Mouse (Mus musculus): ENCODE results near the gene Mnd1. TPM values are rescaled to one million over a fixed set of nuclear protein-coding genes. Genes with fewer than 3 reads are reported as not detected.

The Mnd1 gene
- polyA plus RNA-seq, 1 experiment from 2014 or later = 11.8 TPM

DNA sequence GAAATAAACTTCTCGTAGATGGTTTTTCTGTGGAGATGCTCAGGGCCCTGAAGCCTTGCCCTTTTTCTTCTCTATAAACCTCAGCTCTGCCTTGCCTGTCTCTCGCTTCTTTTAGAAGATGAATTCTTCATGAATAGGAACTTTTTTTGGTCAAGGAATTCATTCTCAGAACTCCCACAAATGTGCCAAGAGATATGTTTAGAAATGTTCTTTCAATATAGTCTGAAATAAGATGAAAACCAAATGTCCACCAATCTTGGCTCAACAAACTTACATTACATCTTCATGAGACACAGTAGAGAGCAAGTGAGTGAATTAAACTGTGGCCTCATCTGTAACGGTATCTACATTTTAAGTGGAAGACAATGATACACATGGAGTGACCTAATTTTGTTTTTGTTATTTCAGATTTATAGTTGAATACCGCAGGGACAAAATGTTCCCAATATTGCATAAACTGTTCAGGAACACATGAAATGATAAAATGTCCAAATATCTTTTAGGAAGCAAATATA lies 74.3 kb downstream of the Mnd1 start:
- Histone ChIP-seq H3K9ac (no peak overlapping the region), H3K27ac (no peak overlapping the region), H3K4me1 (peaks cover 14% of the 10 kb centered on the region), H3K4me3 (no peak overlapping the region), H3K4me2 (replicated peaks) (no peak overlapping the region), H3K36me3 (no peaks in the 10 kb centered on the region), H3K27me3 (no peaks in the 10 kb centered on the region), H3K9me3 (peaks cover 10% of the 10 kb centered on the region; the same call in 1 of the 2 replicates)
- ATAC-seq (ENCODE audit: low FRiP score, low read depth) = no peak
- 83% methylated on average over 4 of the region's 4 CpGs for WGBS

GRCm38 (mm10) chr3:84080074-84080473 lies 75.5 kb downstream of the Mnd1 start:
- Histone ChIP-seq H3K9ac (no peak overlapping the region), H3K27ac (no peak overlapping the region), H3K36me3 (no peaks in the 10 kb centered on the region)

GRCm38 (mm10) chr3:84077505-84077904 lies 78.1 kb downstream of the Mnd1 start:
- H3K4me3 ChIP-seq = no peak overlapping the region
- H3K4me2 ChIP-seq (replicated peaks) = no peak overlapping the region
- 73% methylated on average over 4 of the region's 4 CpGs for WGBS
- ATAC-seq (ENCODE audit: low FRiP score, low read depth) = no peak
- H3K9ac ChIP-seq = no peak overlapping the region
- 0 out of 2 replicates have a peak, but pooled peaks cover 7% of the 10 kb centered on the region for H3K4me1 ChIP-seq
- no peak overlapping the region for H3K27ac ChIP-seq
- H3K9me3 ChIP-seq = peaks cover 10% of the 10 kb centered on the region; the same call in 1 of the 2 replicates
- H3K36me3 ChIP-seq = no peaks in the 10 kb centered on the region
- H3K27me3 ChIP-seq = no peaks in the 10 kb centered on the region

More at GRCm38 (mm10) chr3:84080074-84080473, 75.5 kb downstream of the Mnd1 start:
- Histone ChIP-seq H3K4me3 (no peak overlapping the region), H3K27me3 (no peaks in the 10 kb centered on the region), H3K9me3 (peaks cover 10% of the 10 kb centered on the region; the same call in 1 of the 2 replicates), H3K4me2 (replicated peaks) (no peak overlapping the region), H3K4me1 (peaks cover 10% of the 10 kb centered on the region)
- 88% methylated on average over 7 of the region's 7 CpGs for WGBS
- no peak for ATAC-seq (ENCODE audit: low FRiP score, low read depth)

DNA sequence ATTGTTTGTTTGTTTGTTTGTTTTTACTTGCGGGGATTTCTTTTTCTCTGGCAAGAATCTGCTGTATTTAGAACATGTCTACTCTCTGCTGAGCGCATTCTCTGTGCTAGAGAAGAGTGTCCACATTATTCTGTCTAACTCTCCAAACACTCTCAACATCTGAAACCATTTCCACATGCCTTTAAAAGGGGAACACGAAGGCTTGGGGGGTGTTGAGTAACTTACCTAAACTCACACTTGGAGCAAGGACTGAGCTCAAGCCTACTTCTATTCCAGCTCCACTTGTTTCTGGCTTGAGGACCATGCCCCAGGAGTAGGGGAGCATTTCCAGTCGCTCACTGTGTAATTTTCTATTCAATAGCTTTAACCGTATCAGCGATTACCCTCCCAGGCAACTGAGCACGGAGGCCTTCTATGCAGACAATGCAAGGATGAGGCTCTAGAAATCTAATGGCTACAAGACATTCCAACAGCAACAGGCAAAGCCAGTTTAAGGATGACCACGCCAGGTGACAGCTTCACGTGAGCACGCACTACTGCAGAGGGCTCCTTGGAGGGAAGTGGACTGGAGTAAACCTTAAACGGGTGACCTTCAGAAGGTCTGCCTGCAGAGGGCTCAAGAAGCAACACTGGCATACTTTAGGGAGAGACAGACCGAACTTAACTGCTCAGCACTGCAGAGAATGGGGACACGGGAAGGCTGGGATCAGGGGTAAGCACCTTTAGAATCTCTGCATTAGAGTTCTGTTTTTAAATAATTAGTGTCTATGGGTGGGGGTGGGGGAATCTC lies 78.8 kb downstream of the Mnd1 start:
- Histone ChIP-seq H3K9ac (no peak overlapping the region), H3K4me1 (0 out of 2 replicates have a peak, but pooled peaks cover 7% of the 10 kb centered on the region), H3K4me2 (replicated peaks) (no peak overlapping the region), H3K4me3 (no peak overlapping the region), H3K9me3 (peaks cover 6% of the 10 kb centered on the region; the same call in 1 of the 2 replicates), H3K27ac (no peak overlapping the region), H3K36me3 (no peaks in the 10 kb centered on the region), H3K27me3 (no peaks in the 10 kb centered on the region)
- ATAC-seq (ENCODE audit: low FRiP score, low read depth) = no peak
- WGBS = 76% methylated on average over 13 of the region's 13 CpGs

- WGBS = 58% methylated on average over 4 of the region's 4 CpGs
- Histone ChIP-seq H3K4me1 (0 out of 2 replicates have a peak, but pooled peaks cover 4% of the 10 kb centered on the region), H3K9ac (no peak overlapping the region), H3K27ac (no peak overlapping the region), H3K4me3 (no peak overlapping the region), H3K27me3 (no peaks in the 10 kb centered on the region), H3K9me3 (peaks cover 6% of the 10 kb centered on the region; the same call in 1 of the 2 replicates), H3K4me2 (replicated peaks) (no peak overlapping the region), H3K36me3 (no peaks in the 10 kb centered on the region)
- ATAC-seq (ENCODE audit: low FRiP score, low read depth) = no peak
Observed at GRCm38 (mm10) chr3:84075516-84075915, 80.1 kb downstream of the Mnd1 start.

DNA sequence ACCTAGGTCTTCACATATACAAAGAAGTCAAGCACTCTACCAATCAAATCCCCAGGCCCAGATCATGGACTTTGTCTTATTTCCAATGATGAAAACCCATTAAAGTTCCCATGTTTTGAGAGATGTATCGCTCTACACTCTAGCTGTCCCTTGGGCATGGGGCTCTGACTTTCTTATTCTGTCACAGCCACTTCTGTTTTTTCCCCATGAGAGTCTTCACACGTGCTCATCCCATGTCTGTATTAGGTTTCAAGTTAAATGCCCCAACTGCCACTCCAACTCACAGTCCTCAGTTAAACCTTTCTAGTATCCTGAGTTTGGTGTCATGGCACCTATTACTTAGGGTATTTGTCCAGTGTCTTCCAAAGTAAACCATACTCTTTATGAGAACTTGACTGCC lies 80.8 kb downstream of the Mnd1 start:
- Histone ChIP-seq H3K9me3 (peaks cover 6% of the 10 kb centered on the region; the same call in 1 of the 2 replicates), H3K4me3 (no peak overlapping the region), H3K4me2 (replicated peaks) (no peak overlapping the region), H3K36me3 (no peaks in the 10 kb centered on the region), H3K4me1 (0 out of 2 replicates have a peak, but pooled peaks cover 4% of the 10 kb centered on the region), H3K27ac (no peak overlapping the region), H3K9ac (no peak overlapping the region), H3K27me3 (no peaks in the 10 kb centered on the region)
- ATAC-seq (ENCODE audit: low FRiP score, low read depth) = no peak
- WGBS = 76% methylated on average over 2 of the region's 2 CpGs

- Histone ChIP-seq H3K9me3 (no peaks in the 10 kb centered on the region), H3K4me2 (replicated peaks) (no peak overlapping the region), H3K36me3 (no peaks in the 10 kb centered on the region), H3K9ac (no peak overlapping the region), H3K27me3 (no peaks in the 10 kb centered on the region), H3K4me1 (0 out of 2 replicates have a peak, but pooled peaks cover 4% of the 10 kb centered on the region), H3K4me3 (no peak overlapping the region), H3K27ac (no peak overlapping the region)
- no peak for ATAC-seq (ENCODE audit: low FRiP score, low read depth)
- 14% methylated on average over 2 of the region's 2 CpGs for WGBS
Observed at GRCm38 (mm10) chr3:84071641-84072040, 83.9 kb downstream of the Mnd1 start.

DNA sequence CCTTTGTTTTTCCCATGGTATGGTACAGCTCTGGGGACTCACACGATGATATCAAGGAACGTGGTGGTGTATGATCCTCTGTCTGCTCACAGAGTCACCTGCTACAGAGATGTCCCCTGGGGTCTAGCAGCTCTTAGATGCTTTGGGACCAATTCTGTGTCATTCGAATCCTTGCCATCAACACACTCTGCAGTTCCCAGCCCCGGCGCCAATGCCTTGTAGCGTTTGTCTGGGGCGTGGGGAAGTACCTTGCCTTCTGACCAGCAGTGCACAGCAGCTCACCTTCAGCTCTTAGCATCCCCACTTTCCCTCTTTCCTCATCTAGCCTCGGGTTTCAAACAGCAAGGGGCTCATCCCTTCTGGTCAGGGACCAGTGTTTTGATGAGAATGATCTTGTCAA lies 84.8 kb downstream of the Mnd1 start:
- no peak overlapping the region for H3K4me3 ChIP-seq
- no peaks in the 10 kb centered on the region for H3K36me3 ChIP-seq
- WGBS = 83% methylated on average over 8 of the region's 8 CpGs
- no peak overlapping the region for H3K4me2 ChIP-seq (replicated peaks)
- no peaks in the 10 kb centered on the region for H3K27me3 ChIP-seq
- no peak for ATAC-seq (ENCODE audit: low FRiP score, low read depth)
- 0 out of 2 replicates have a peak, but pooled peaks cover 4% of the 10 kb centered on the region for H3K4me1 ChIP-seq
- no peaks in the 10 kb centered on the region for H3K9me3 ChIP-seq
- no peak overlapping the region for H3K9ac ChIP-seq
- H3K27ac ChIP-seq = no peak overlapping the region

DNA sequence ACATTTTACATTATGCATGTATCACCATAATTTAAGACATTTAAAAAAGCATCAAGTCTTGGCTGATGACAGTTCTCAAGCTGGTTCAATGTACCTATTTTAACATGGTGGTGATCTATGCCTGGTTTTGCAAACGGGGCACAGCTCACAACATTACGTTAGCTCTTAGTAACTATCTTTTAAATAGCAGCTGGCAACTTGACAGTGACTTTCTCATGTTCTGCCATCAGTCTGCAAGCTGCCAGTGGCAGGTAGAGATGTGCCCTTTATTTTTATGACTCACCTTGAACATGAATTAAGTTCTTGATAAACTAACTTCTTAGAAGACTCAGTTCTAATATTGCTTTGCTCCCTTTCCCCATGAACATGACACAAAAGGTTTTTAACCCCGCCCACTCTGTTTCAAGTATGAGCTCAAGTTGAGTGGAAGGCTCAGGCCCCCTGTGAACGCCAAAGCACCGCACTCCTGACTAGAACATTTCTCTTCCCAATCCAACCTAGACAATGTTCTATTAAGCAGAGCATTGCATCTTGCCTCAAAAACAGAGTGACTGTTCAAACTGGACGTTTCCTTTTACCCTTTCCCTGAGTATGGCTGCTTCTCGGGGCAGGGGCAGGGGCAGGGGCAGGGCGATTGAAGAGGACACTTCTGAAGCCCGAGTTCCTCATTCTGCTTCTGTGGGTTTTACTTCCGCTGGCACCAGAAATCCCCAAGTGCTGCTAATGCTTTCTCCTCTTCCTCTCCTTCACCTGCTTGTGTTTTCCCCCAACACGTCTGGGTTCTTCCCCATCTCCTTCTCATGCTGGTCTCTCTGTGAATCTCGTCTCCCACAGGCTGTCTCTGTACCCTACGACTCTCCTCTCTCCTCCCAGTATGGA lies 86.5 kb downstream of the Mnd1 start:
- Histone ChIP-seq H3K27me3 (no peaks in the 10 kb centered on the region), H3K4me3 (no peak overlapping the region), H3K4me1 (no peaks in the 10 kb centered on the region), H3K9ac (no peak overlapping the region), H3K36me3 (no peaks in the 10 kb centered on the region), H3K9me3 (no peaks in the 10 kb centered on the region), H3K4me2 (replicated peaks) (no peak overlapping the region), H3K27ac (no peak overlapping the region)
- 84% methylated on average over 13 of the region's 13 CpGs for WGBS
- ATAC-seq (ENCODE audit: low FRiP score, low read depth) = no peak

DNA sequence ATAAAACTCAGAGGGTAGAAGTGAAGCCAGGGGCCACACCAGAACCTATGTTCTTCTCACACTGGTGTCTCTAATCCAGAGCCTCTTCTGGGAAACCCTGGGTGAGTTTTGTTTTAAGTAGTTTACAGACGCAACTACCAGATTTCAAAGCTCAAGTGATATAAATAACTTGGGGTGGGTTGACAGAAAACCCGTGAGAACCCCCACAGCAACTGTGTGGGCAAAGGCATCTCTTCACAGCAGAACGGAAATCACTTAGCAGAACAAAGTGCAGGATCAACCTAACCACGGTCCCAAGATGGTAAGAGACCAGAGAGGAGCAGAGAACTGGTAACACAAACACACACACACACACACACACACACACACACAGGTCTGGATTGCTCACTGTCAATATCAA lies 89.8 kb downstream of the Mnd1 start:
- Histone ChIP-seq H3K36me3 (no peaks in the 10 kb centered on the region), H3K4me3 (no peak overlapping the region), H3K9ac (no peak overlapping the region), H3K4me1 (peaks cover 11% of the 10 kb centered on the region), H3K27me3 (no peaks in the 10 kb centered on the region), H3K9me3 (no peaks in the 10 kb centered on the region), H3K4me2 (replicated peaks) (no peak overlapping the region), H3K27ac (no peak overlapping the region)
- no peak for ATAC-seq (ENCODE audit: low FRiP score, low read depth)
- 68% methylated on average over 4 of the region's 4 CpGs for WGBS

DNA sequence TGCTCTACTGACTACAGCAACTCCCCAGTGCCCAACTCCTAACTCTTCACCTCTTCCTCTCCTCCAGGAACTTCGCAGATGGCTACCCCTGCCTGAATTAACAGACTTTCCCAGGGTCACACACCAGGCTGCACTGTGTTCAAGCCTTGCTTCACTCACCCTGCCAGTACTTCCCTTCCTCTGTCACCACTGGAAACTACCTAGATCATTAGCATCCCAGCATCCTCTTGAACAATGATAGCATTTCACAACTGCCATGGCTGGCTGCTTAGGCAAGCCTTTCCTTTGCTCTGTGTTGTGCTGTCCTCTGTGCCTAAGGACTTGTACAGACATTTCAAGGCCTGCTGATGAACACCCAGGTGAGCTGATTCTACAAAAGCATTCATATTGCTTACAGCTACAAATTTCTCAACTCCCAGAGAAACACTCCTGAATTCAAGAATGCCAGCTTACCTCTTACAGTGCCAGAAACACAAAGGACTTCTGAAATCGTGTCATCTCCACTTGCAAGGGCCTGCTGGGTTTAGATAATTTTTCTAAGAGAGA lies 92.1 kb downstream of the Mnd1 start:
- Histone ChIP-seq H3K4me3 (no peak overlapping the region), H3K27ac (no peak overlapping the region)
- WGBS = 84% methylated on average over 2 of the region's 2 CpGs

More for the DNA sequence above, 92.1 kb downstream of the Mnd1 start:
- Histone ChIP-seq H3K9me3 (no peaks in the 10 kb centered on the region), H3K9ac (no peak overlapping the region), H3K36me3 (no peaks in the 10 kb centered on the region), H3K4me1 (peaks cover 28% of the 10 kb centered on the region), H3K4me2 (replicated peaks) (no peak overlapping the region), H3K27me3 (no peaks in the 10 kb centered on the region)
- ATAC-seq (ENCODE audit: low FRiP score, low read depth) = no peak

All from limb, embryonic 13.5 days (tissue).